Mouse (Mus musculus): Measurements from ENCODE around the gene Troap.

- TF ChIP-seq CTCF (IDR thresholded peaks at IDR 0.05; ENCODE audit: low read depth, low read length): no peak
- no peak for TF ChIP-seq TAL1 (conservative IDR thresholded peaks at IDR 0.05; ENCODE audit: low read depth, low read length)
Observed at GRCm38 (mm10) chr15:99115065-99115423, 40.7 kb downstream of the Troap start.
